Mouse (Mus musculus) kidney, embryonic 14.5 days (tissue): ENCODE measurements around the gene Acrbp. TPM values are rescaled to one million over a fixed set of nuclear protein-coding genes. Genes with fewer than 3 reads are reported as not detected.
A peak's percentile ranks its signal among the peaks of the same experiment; 100 is the strongest.

Experiments used
- ATAC-seq: fragments of 200-750 bp; cut with Nextera tagmentation; 2 replicates; pipeline ENCODE4 v1.8.0; 2017; ENCODE audit warnings: moderate number of reproducible peaks, mild to moderate bottlenecking, moderate TSS enrichment, moderate library complexity; ENCODE audit not compliant: low FRiP score, low TSS enrichment
- H3K27ac ChIP-seq: fragments of 300-500 bp; sonication (generic); 2 replicates; pipeline ENCODE4 v1.5.1; 2014; ENCODE audit warnings: low read depth, mild to moderate bottlenecking, low read length, moderate library complexity, mixed read lengths
- H3K27me3 ChIP-seq: fragments of 300-500 bp; sonication (generic); 2 replicates; pipeline ENCODE4 v1.6.1; 2014; ENCODE audit warnings: mild to moderate bottlenecking, low read length; ENCODE audit not compliant: control insufficient read depth, insufficient read depth
- H3K36me3 ChIP-seq: fragments of 300-500 bp; sonication (generic); 2 replicates; pipeline ENCODE4 v1.6.1; 2014; ENCODE audit warnings: low read length, mixed read lengths; ENCODE audit not compliant: control insufficient read depth, insufficient read depth
- H3K4me1 ChIP-seq: fragments of 300-500 bp; sonication (generic); 2 replicates; pipeline ENCODE4 v1.6.1; 2014; ENCODE audit warnings: low read length, mixed read lengths; ENCODE audit not compliant: control insufficient read depth, insufficient read depth
- H3K4me2 ChIP-seq: fragments of 300-500 bp; sonication (generic); replicated peaks from 2 replicates; pipeline ENCODE4 v1.6.1; 2014; ENCODE audit warnings: low read depth, mild to moderate bottlenecking, low read length
- H3K4me3 ChIP-seq: fragments of 300-500 bp; sonication (generic); 2 replicates; pipeline ENCODE4 v1.5.1; 2014; ENCODE audit warnings: mild to moderate bottlenecking, low read length
- H3K9ac ChIP-seq: fragments of 300-500 bp; sonication (generic); 2 replicates; pipeline ENCODE4 v1.6.1; 2014; ENCODE audit warnings: low read depth, mild to moderate bottlenecking, low read length, moderate library complexity
- H3K9me3 ChIP-seq: fragments of 300-500 bp; sonication (generic); 2 replicates; pipeline ENCODE4 v1.6.1; 2016; ENCODE audit warnings: low read length; ENCODE audit not compliant: control insufficient read depth
- WGBS: fragments of 180-500 bp; shearing (Covaris S2); extraction: QIAGEN DNeasy Blood & Tissue Kit; methylation state at CpG from one replicate; pipeline ENCODE4 v1.1.7; 2014; 5-methylcytosine and 5-hydroxymethylcytosine counted together
- polyA plus RNA-seq: library from polyadenylated mRNA; unstranded; fragments of >200 nt; fragmentation: Nextera tagmentation; extraction: Ambion mirVana; gene quantifications from 2 replicates; pipeline ENCODE4 v1.2.1, GENCODE M21; 2014

Gene Acrbp
- polyA plus RNA-seq, 1 experiment from 2014 or later: 14.7 TPM

GRCm38 (mm10) chr6:125094843-125095242 lies 45.4 kb downstream of the Acrbp start:
- Histone ChIP-seq H3K36me3 (peaks cover 17% of the 10 kb centered on the region), H3K27ac (peak overlapping the region; percentile 96), H3K4me1 (peaks cover 38% of the 10 kb centered on the region), H3K9me3 (no peaks in the 10 kb centered on the region), H3K4me3 (no peak overlapping the region), H3K4me2 (no peak overlapping the region), H3K27me3 (no peaks in the 10 kb centered on the region), H3K9ac (no peak overlapping the region)
- WGBS: 42% methylated on average over 3 of the region's 3 CpGs
- no peak for ATAC-seq

DNA sequence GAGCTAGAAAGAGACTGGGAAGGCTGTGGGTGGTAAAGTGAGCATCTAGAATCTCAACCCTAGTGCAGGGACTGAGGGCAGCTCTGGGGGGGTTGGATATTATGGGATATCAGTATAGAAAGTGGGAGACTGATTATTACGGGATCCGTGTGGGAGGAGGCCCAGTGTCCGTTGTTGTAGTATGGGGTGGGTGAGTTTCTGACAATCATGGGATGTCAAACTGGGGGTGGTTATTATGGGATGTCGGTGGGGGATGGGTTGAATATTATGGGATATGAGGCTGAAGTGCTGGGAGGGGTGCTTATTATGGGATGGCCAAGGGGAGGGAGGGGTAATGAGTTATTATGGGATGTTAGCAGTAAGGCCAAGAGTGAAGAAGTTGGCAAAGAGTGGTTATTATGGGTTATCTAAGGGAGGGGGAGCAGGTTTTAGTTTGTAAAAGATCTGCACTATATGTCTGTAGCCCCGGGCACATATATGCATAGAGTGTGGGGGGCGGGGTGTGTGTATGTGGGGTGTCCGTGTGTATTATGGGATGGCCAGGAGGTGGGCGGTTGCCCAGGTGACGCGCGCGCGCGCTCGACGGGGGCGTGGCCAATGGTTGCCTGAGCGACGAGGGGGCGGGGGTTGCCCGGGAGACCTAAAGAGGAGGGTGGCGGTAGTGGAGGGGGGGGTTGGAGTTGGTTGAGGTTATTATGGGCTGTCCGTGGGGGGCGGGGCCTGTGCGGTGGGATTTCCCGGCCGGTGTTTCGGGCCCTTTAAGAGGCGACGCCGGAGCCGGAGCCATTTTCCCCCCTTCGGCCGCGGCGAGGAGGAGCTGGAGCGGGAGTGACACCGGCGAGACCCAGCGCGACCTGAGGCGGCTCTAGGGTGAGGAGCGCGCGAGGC lies 46.1 kb downstream of the Acrbp start, which contains the start of gene Chd4:
TSS of gene Chd4 (plus strand) at position 591 of the 888 bp plus-strand sequence.
- H3K27ac ChIP-seq: peak within 1 kb of the TSS; percentile 96
- peak; percentile 74 for ATAC-seq
- 2% methylated on average over 32 of the region's 45 CpGs for WGBS

DNA sequence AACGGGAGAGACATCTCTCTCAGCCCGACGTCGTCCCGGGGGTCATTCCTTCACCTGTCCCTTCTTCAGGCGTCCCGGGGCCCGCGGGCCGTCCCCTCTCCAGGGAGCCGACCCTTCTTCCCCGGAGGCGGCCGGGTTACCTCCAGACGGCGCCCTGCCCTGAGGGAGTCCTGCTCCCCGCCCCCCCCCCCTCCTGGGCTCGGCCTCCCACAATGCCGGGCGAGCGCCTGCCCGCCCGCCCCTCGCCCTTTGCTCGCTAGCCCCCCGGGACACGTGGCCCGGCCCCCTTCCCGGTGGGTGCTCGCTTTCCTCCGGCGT lies 46.7 kb downstream of the Acrbp start:
- Histone ChIP-seq H3K27ac (peak overlapping the region; percentile 96), H3K4me2 (peak overlapping the region; percentile 90), H3K9ac (peak overlapping the region; percentile 83), H3K4me1 (peaks cover 36% of the 10 kb centered on the region), H3K36me3 (peaks cover 31% of the 10 kb centered on the region), H3K4me3 (peak overlapping the region; percentile 84), H3K27me3 (no peaks in the 10 kb centered on the region), H3K9me3 (no peaks in the 10 kb centered on the region)
- 2% methylated on average over 15 of the region's 32 CpGs for WGBS
- peak; percentile 38 for ATAC-seq

More for the DNA sequence above, 46.1 kb downstream of the Acrbp start, which contains the start of gene Chd4:
- Histone ChIP-seq H3K4me1 (peaks cover 39% of the 10 kb centered on the region), H3K36me3 (peaks cover 25% of the 10 kb centered on the region), H3K9ac (peak within 1 kb of the TSS; percentile 83), H3K9me3 (no peaks in the 10 kb centered on the region), H3K27me3 (no peaks in the 10 kb centered on the region), H3K4me2 (peak within 1 kb of the TSS; percentile 90), H3K4me3 (peak within 1 kb of the TSS; percentile 84)

DNA sequence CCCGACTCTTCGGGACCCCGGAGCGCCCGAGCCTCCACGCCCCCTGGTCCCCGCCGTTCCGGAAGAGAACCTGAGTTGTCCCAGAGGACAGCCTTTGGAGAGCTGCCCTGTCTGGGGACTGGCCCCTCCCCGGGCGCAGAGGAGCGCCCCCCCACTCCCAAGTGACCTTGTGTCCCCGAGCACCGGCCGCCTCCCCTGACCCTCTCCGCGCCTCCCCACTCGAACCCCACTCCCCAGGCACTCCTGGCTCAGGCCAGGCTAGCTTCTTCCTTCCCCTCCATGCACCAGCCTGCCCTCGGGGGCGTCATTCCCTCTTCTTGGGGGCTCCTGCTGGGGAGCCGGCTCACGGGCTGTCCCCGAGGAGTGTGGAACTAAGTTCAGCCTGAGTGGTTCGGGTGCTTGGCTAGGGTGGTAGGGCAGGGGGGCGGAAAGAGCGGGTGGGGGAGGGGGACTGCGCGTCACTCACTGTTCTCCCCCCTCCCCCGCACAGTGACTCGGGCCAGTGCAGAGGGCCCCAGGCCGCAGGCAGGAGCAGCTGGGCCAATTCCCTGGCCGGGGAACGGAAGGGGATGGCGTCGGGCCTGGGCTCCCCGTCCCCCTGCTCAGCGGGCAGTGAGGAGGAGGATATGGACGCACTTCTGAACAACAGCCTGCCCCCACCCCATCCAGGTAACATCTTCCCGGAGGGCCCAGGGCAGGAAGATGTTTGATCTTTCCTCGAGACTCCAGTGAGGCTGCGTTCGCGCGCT lies 47.3 kb downstream of the Acrbp start:
- H3K27me3 ChIP-seq: no peaks in the 10 kb centered on the region
- H3K36me3 ChIP-seq: peaks cover 37% of the 10 kb centered on the region
- peak overlapping the region; percentile 84 for H3K4me3 ChIP-seq
- H3K4me2 ChIP-seq: peak overlapping the region; percentile 90
- peaks cover 36% of the 10 kb centered on the region for H3K4me1 ChIP-seq
- ATAC-seq: peak; percentile 64
- under 1% methylated on average over 35 of the region's 44 CpGs for WGBS
- peak overlapping the region; percentile 96 for H3K27ac ChIP-seq
- H3K9ac ChIP-seq: peak overlapping the region; percentile 83
- H3K9me3 ChIP-seq: no peaks in the 10 kb centered on the region

GRCm38 (mm10) chr6:125097346-125097689 lies 47.8 kb downstream of the Acrbp start:
- peak; percentile 12 for ATAC-seq
- Histone ChIP-seq H3K36me3 (peaks cover 42% of the 10 kb centered on the region), H3K4me2 (peak overlapping the region; percentile 90), H3K9me3 (no peaks in the 10 kb centered on the region), H3K27ac (peak overlapping the region; percentile 96), H3K27me3 (no peaks in the 10 kb centered on the region), H3K4me1 (peaks cover 36% of the 10 kb centered on the region), H3K9ac (peak overlapping the region; percentile 83), H3K4me3 (peak overlapping the region; percentile 84)
- WGBS: 2% methylated on average over 12 of the region's 12 CpGs

DNA sequence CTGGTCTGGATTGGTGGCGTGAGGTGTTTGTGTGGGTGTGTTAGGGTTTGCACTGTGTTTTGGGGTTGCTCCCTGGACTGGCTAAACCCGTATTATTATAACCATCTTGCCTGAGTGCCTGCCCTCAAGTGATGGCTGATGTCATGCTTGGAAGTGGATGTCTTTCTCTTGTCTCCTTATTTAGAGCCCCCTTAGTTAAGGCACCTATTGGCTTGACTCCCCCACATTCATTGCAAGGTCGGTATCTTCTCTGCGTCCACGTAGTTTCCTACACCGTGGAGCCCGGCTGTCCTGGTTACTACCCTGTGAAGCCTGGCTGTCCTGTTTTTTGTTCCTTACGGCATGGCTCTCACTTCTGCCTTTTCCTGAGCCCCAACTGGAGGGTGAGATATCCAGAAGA lies 48.5 kb downstream of the Acrbp start:
- 36% methylated on average over 8 of the region's 8 CpGs for WGBS
- H3K9ac ChIP-seq: peak overlapping the region; percentile 83
- H3K27ac ChIP-seq: no peak overlapping the region; the same call in 1 of the 2 replicates
- peak overlapping the region; percentile 90 for H3K4me2 ChIP-seq
- H3K36me3 ChIP-seq: peaks cover 48% of the 10 kb centered on the region
- no peaks in the 10 kb centered on the region for H3K9me3 ChIP-seq
- peaks cover 36% of the 10 kb centered on the region for H3K4me1 ChIP-seq
- no peaks in the 10 kb centered on the region for H3K27me3 ChIP-seq
- peak overlapping the region; percentile 84 for H3K4me3 ChIP-seq
- no peak for ATAC-seq

GRCm38 (mm10) chr6:125098513-125098912 lies 49.0 kb downstream of the Acrbp start:
- WGBS: 39% methylated on average over 3 of the region's 3 CpGs
- Histone ChIP-seq H3K9me3 (no peaks in the 10 kb centered on the region), H3K4me2 (peak overlapping the region; percentile 90), H3K27me3 (no peaks in the 10 kb centered on the region), H3K4me3 (peak overlapping the region; percentile 84), H3K36me3 (peaks cover 53% of the 10 kb centered on the region), H3K9ac (peak overlapping the region; percentile 83), H3K4me1 (peaks cover 36% of the 10 kb centered on the region), H3K27ac (no peak overlapping the region)
- ATAC-seq: no peak

- no peak overlapping the region for H3K27ac ChIP-seq
- no peaks in the 10 kb centered on the region for H3K9me3 ChIP-seq
- peak overlapping the region; percentile 84; the same call in 1 of the 2 replicates for H3K4me3 ChIP-seq
- peak overlapping the region; percentile 90 for H3K4me2 ChIP-seq
- H3K9ac ChIP-seq: 0 out of 2 replicates have a peak overlapping the region, but pooled peaks have one; percentile 83
- peaks cover 36% of the 10 kb centered on the region for H3K4me1 ChIP-seq
- 36% methylated on average over 5 of the region's 5 CpGs for WGBS
- H3K27me3 ChIP-seq: no peaks in the 10 kb centered on the region
- ATAC-seq: no peak
- H3K36me3 ChIP-seq: peaks cover 62% of the 10 kb centered on the region
Observed at GRCm38 (mm10) chr6:125099421-125099971, 50.0 kb downstream of the Acrbp start.
